Mouse (Mus musculus): ENCODE measurements at regions not wholly inside any gene's neighbourhood (a gene's known extent, or its start where the extent isn't known, plus 50 kb on each side); places are given as distances from the start of the nearest gene placed in this dataset.
"Not testable (repeated sequence)": the region's sequence is repeated elsewhere in the genome, so short reads cannot be mapped to it uniquely, and the experiment has no call there.

GRCm38 (mm10) chr14:27562564-27562963, 54.3 kb upstream of the Ccdc66 start:
- DNase-seq: not testable (repeated sequence)

GRCm38 (mm10) chr14:27561974-27562373, 53.7 kb upstream of the Ccdc66 start:
- not testable (repeated sequence) for DNase-seq

DNA sequence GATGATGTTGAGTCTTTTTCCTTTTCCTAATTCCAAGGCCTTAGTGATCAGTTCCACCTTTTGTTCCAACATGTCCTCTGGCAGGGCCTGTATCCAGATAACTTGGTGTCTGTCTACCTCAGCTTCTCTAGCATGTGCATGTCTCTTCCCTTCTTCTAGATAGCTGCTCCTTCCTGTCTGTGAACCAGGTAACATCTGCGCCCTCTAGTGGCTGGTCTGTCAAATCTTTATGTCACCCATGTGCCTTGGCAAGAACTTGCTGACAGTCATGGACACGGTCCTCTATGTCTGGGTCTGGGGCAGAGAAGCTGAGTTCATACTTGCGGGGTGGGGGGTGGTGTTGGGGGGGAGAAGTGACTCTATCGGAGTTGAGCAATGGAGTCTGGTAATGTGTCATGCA, 52.2 kb upstream of the Ccdc66 start:
- DNase-seq: peak; percentile 82

DNA sequence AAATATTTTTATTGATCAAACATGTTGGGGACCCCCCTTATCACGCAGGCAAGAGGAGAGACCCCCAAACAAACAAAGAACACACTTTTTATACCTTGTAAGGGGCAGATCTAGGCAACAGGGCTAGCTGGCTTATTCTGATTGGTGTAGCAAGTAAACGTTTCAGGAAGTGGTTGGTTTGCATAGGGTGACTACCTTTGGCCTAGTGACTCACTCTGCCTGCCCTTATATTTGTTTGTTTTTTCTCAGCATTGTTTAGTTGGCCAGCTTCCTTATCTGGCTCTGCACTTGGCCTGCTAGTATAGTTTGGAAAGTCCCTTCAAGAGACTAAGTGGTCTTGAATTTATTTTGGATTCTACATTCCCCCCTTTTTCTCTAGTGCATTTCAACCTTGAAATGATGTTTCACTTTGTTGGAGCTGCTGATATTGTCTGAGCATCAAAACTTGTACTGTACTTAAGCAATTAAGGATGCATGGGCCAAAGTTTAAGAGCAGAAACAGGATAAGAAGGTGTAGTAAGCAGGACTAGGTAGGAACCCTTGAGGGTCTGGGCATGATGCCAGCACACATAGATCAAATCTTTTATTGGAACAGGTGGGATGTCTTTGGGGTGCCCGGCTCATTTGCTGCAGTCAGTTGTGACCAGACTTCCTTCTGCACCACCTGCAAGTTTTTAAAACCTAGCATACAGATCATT, 50.7 kb upstream of the Ccdc66 start:
- DNase-seq: no peak

Data from retina, postnatal 1 day (tissue).